Mouse (Mus musculus) forebrain, embryonic 16.5 days (tissue): ENCODE results near the gene Cenpw. TPM values are rescaled to one million over a fixed set of nuclear protein-coding genes. Genes with fewer than 3 reads are reported as not detected.

ENCODE experiments used
- ATAC-seq: fragments of 200-750 bp; cut with Nextera tagmentation; 2 replicates; pipeline ENCODE4 v1.8.0; 2017; ENCODE audit warnings: mild to moderate bottlenecking, moderate library complexity
- H3K27ac ChIP-seq: fragments of 300-500 bp; sonication (generic); 2 replicates; pipeline ENCODE4 v1.5.1; 2014; ENCODE audit warnings: low read length, control low read depth
- H3K27me3 ChIP-seq: fragments of 300-500 bp; sonication (generic); replicated peaks from 2 replicates; pipeline ENCODE4 v1.6.1; 2014; ENCODE audit warnings: low read length; ENCODE audit not compliant: control insufficient read depth, insufficient read depth
- H3K36me3 ChIP-seq: fragments of 300-500 bp; sonication (generic); 2 replicates; pipeline ENCODE4 v1.6.1; 2014; ENCODE audit not compliant: control insufficient read depth, insufficient read depth
- H3K4me1 ChIP-seq: fragments of 300-500 bp; sonication (generic); replicated peaks from 2 replicates; pipeline ENCODE4 v1.6.1; 2014; ENCODE audit warnings: low read length; ENCODE audit not compliant: control insufficient read depth, insufficient read depth
- H3K4me2 ChIP-seq: fragments of 300-500 bp; sonication (generic); 2 replicates; pipeline ENCODE4 v1.6.1; 2014; ENCODE audit warnings: mild to moderate bottlenecking, low read length, control low read depth
- H3K4me3 ChIP-seq: fragments of 300-500 bp; sonication (generic); replicated peaks from 2 replicates; pipeline ENCODE4 v1.5.1; 2014; ENCODE audit warnings: mild to moderate bottlenecking, low read length, control low read depth
- H3K9ac ChIP-seq: fragments of 300-500 bp; sonication (generic); replicated peaks from 2 replicates; pipeline ENCODE4 v1.6.1; 2014; ENCODE audit warnings: low read depth, low read length, control low read depth
- H3K9me3 ChIP-seq: fragments of 300-500 bp; sonication (generic); 2 replicates; pipeline ENCODE4 v1.6.1; 2016; ENCODE audit warnings: low read length; ENCODE audit not compliant: control insufficient read depth
- WGBS: fragments of 180-500 bp; shearing (Covaris S2); extraction: QIAGEN DNeasy Blood & Tissue Kit; methylation state at CpG from one replicate; pipeline ENCODE4 v1.1.7; 2014; 5-methylcytosine and 5-hydroxymethylcytosine counted together
- polyA plus RNA-seq: library from polyadenylated mRNA; unstranded; fragments of >200 nt; fragmentation: Nextera tagmentation; extraction: Ambion mirVana; gene quantifications from 2 replicates; pipeline ENCODE4 v1.2.1, GENCODE M21; 2015

The Cenpw gene
- 21.0 and 23.4 TPM in 2 replicates for polyA plus RNA-seq

GRCm38 (mm10) chr10:30199916-30200826 lies at the start of gene Cenpw:
Gene Cenpw, minus strand, starts transcription at chr10:30200560.
- WGBS, result under 1% methylated on average over 55 of the region's 55 CpGs
- Histone ChIP-seq H3K9me3 (no peaks in the 10 kb centered on the region), H3K9ac (peak within 1 kb of the TSS; percentile 67), H3K4me3 (peak within 1 kb of the TSS; percentile 78), H3K27ac (peak within 1 kb of the TSS; percentile 8; the same call in 1 of the 2 replicates), H3K4me1 (no peaks in the 10 kb centered on the region), H3K36me3 (no peaks in the 10 kb centered on the region), H3K27me3 (no peaks in the 10 kb centered on the region), H3K4me2 (peak within 1 kb of the TSS; percentile 81)
- ATAC-seq, result peak; percentile 100

DNA sequence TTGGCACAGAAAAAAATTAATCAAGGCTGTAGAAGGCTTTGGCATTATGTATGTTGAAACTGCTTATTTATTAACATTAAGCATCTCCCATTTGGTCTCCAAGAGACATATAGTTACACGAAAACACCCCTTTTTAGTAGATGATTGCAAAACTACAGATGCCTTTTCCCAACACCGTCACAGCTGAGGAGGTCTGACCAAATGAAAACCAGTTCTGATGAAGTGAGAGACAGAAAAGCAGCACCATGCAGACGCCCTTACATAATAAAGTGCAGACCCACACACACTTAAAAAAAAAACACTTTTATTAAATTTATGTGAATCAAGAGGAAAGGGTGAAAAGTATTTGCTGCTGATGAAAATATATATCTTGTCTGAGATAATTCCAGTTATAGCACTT lies 49.3 kb upstream of the Cenpw start:
- H3K27ac ChIP-seq, result no peak overlapping the region
- H3K4me1 ChIP-seq, result no peaks in the 10 kb centered on the region
- H3K27me3 ChIP-seq, result no peaks in the 10 kb centered on the region
- H3K36me3 ChIP-seq, result no peaks in the 10 kb centered on the region
- 72% methylated on average over 3 of the region's 3 CpGs for WGBS
- no peak overlapping the region for H3K4me2 ChIP-seq
- H3K9ac ChIP-seq, result no peak overlapping the region
- no peak for ATAC-seq
- no peaks in the 10 kb centered on the region for H3K9me3 ChIP-seq
- no peak overlapping the region for H3K4me3 ChIP-seq

DNA sequence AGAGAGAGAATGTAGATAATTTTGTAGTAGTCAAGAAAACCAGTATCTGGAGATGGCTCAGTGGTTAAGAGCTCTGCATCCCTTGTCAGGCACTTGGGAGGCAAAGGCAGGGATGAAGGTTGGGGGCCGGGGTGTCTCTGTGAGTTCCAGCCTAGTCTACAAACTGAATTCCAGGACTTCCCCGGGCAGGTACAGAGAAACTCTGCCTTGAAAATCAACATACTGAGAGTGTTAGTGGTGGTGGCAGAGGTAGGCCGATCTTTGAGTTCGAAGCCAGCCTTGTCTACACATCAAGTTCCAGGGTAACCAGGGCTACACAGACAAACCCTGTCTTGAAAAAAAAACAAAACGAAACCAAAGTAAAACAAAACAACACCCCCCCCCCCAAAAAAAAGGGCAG lies 859 bp downstream of the Cenpw start:
- no peaks in the 10 kb centered on the region for H3K4me1 ChIP-seq
- 62% methylated on average over 5 of the region's 5 CpGs for WGBS
- H3K27me3 ChIP-seq, result no peaks in the 10 kb centered on the region
- H3K4me3 ChIP-seq, result peak overlapping the region; percentile 78
- H3K9ac ChIP-seq, result no peak overlapping the region
- no peak for ATAC-seq
- no peak overlapping the region for H3K27ac ChIP-seq
- H3K4me2 ChIP-seq, result peak overlapping the region; percentile 81
- no peaks in the 10 kb centered on the region for H3K9me3 ChIP-seq
- no peaks in the 10 kb centered on the region for H3K36me3 ChIP-seq

DNA sequence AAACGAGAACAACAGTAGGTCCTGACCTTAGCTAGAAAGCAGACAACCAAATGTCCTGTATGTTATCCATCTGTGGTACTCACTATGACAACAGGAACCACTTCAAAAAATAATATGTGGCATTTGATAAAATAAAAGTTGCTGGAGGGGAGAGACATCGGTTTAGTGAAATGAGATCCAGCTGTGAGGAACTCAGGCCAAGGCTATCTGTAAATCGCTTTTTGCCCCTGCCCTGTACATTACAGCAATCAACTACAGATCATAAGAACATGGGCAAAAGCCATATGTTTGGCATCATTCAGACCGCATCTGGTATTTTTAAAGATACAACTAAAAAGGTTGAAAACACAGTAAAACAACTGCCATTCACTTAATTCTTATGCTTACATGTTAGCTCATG lies 32.7 kb downstream of the Cenpw start:
- Histone ChIP-seq H3K4me2 (no peak overlapping the region), H3K4me3 (no peak overlapping the region), H3K27ac (no peak overlapping the region), H3K4me1 (no peaks in the 10 kb centered on the region), H3K27me3 (no peaks in the 10 kb centered on the region), H3K9ac (no peak overlapping the region), H3K9me3 (no peaks in the 10 kb centered on the region), H3K36me3 (no peaks in the 10 kb centered on the region)
- 89% methylated on average over 4 of the region's 4 CpGs for WGBS
- no peak for ATAC-seq
